Mouse (Mus musculus) kidney, adult 2 months (tissue): ENCODE results near the gene Nploc4.

ENCODE experiments used
- CTCF ChIP-seq: fragments of 200-500 bp; conservative IDR thresholded peaks from 2 replicates; pipeline ENCODE4 v1.5.1; 2011; ENCODE audit warnings: low read depth, mild to moderate bottlenecking, control low read depth, low read length, moderate library complexity, mixed read lengths; ENCODE audit not compliant: insufficient read depth, insufficient read length
- POLR2A ChIP-seq: fragments of 200-500 bp; IDR thresholded peaks from one replicate; pipeline ENCODE4 v1.6.1; 2011; ENCODE audit warnings: low read depth, low read length, control low read depth

DNA sequence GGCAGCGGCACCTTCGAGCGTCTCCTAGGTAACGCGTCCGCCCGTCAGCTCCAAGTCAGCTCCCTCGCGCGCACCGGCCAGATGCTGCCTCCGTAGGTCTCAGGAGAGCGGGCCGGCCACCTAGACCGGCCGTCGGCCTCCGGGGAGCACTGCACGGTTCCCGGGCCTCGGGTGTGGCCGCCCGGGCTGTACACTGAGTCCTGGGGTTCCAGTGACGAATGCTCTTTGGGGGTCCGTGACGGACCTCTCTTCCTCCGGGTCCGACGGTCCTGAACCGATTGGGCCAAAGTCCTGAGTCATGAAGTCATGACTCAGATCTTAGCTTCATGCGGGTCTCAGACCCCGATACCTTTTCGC, 30.2 kb upstream of the Nploc4 start:
- TF ChIP-seq CTCF (no peak), POLR2A (no peak)
